Mouse (Mus musculus) myocyte (in vitro differentiated cells): ENCODE results near the gene Rrm2.

Experiments used
- E2F4 ChIP-seq: IDR thresholded peaks from one replicate; pipeline ENCODE4 v1.6.1; 2011; ENCODE audit warnings: mild to moderate bottlenecking, control low read depth, moderate library complexity; ENCODE audit not compliant: insufficient read depth
- MYOG ChIP-seq, 3 experiments: IDR thresholded peaks; one replicate each; pipeline ENCODE4 v1.6.1; 2011; ENCODE audit warnings: control low read depth in 2 of 3, low read depth in 2 of 3, mild to moderate bottlenecking in 2 of 3; ENCODE audit not compliant: insufficient read length in 2 of 3, control insufficient read depth in 1 of 3, insufficient read depth in 1 of 3
- POLR2A ChIP-seq: IDR thresholded peaks from one replicate; pipeline ENCODE4 v1.6.1; 2011; ENCODE audit warnings: low read depth, mild to moderate bottlenecking, control low read depth, moderate library complexity; ENCODE audit not compliant: insufficient read length
- TCF12 ChIP-seq: IDR thresholded peaks from one replicate; pipeline ENCODE4 v1.6.1; 2011; ENCODE audit warnings: mild to moderate bottlenecking, control low read depth; ENCODE audit not compliant: poor library complexity, insufficient read depth, severe bottlenecking

- no peak for TF ChIP-seq POLR2A
- TF ChIP-seq TCF12, result no peak
- TF ChIP-seq MYOG (IDR thresholded peaks at IDR 0.05; ENCODE audit: control insufficient read depth in 1 of 3, insufficient read depth in 1 of 3, insufficient read length in 2 of 3, low read depth in 2 of 3), result no peak
- TF ChIP-seq E2F4, result no peak
These were observed 15.8 kb downstream of the Rrm2 start for GRCm38 (mm10) chr12:24723859-24724258.
